Mouse (Mus musculus): Measurements from ENCODE around the gene Ybx3. TPM values are rescaled to one million over a fixed set of nuclear protein-coding genes. Genes with fewer than 3 reads are reported as not detected.

Ybx3 gene
- polyA plus RNA-seq (2012; rRNA removed): 75.0 and 77.9 TPM in 2 replicates

DNA sequence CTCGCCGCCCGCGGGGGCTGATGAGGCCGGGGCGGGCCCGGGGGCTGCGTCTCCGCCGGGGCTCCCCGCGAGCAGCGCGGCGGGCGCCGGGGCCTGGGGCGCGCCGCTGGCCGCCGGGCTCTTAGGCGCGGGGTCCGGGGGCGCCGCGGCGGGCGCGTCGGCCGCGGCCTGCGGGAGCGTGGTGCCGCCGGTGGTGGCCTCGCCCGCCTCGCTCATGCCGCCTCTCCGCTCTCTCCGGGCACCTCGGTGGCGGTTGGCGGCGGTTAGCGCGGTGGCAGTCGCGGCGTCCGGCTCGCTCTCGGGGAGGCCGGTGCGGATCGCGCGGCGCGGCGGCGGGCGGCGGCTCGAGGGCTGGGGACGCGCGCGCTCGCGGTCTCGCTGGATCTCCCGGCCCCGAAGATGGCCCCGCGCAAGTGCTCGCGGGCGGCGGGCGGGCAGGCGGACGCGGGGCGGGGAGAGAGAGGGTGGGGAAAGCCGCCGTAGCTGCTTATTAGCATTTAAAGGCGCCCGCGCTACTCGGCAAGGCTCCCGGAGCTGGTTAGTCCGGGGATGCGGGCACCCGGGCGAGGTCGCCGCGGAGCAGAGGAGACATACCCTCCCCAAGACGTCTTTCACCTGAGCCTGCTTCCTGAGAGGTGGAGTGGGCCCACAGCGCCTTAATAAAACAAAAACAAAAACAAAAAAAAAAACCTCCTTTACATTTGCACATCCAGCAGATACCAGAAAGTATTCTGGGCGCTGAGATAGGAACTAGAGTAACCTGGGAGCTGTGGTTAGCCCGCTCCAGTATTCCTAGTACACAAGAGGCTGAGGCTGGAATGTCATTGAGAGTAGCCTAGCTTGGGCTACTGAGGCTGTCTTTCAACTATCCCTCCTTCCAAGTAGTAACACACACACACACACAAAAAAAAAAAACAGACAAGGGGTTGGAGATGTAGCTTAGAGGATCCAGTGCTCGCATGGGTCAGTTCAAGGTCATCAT, at the start of gene Ybx3:
Gene Ybx3 (minus strand): TSS at position 437 of the 982 bp plus-strand sequence.
- Histone ChIP-seq H3K27ac (ENCODE audit: insufficient read depth, low read length) (peak within 1 kb of the TSS; percentile 94), H3K4me3 (ENCODE audit: insufficient read depth, low read length) (peak within 1 kb of the TSS; percentile 46), H3K4me1 (ENCODE audit: control insufficient read depth, insufficient read depth, low read length) (peaks cover 2% of the 10 kb centered on the region; the same call in 1 of the 2 replicates)
- TF ChIP-seq CTCF (IDR thresholded peaks at IDR 0.05; ENCODE audit: extremely low read depth, insufficient read depth, low read length): no peak

DNA sequence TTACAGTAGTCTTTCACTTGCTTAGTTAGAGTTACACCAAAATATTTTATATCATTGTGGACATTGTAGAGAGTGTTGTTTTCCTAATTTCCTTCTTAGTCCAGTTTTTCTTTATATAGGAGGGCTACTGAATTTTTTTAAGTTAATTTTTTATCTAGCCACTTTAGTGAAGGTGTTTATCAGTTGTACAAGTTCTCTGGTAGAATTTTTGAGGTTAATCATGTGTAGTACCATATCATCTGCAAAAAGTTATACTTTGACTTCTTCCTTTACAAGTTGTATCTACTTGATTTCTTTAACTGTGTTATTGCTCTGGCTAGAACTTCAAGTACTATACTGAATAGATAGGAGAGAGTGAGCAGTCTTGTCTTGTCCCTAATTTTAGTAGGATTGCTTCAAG, 48.4 kb upstream of the Ybx3 start:
- TF ChIP-seq POLR2A (IDR thresholded peaks at IDR 0.05; ENCODE audit: extremely low read depth, insufficient read depth, low read length): no peak
- Histone ChIP-seq H3K27ac (ENCODE audit: insufficient read depth, low read length) (no peak overlapping the region), H3K4me1 (ENCODE audit: control insufficient read depth, insufficient read depth, low read length) (no peaks in the 10 kb centered on the region), H3K4me3 (ENCODE audit: insufficient read depth, low read length) (no peak overlapping the region)

DNA sequence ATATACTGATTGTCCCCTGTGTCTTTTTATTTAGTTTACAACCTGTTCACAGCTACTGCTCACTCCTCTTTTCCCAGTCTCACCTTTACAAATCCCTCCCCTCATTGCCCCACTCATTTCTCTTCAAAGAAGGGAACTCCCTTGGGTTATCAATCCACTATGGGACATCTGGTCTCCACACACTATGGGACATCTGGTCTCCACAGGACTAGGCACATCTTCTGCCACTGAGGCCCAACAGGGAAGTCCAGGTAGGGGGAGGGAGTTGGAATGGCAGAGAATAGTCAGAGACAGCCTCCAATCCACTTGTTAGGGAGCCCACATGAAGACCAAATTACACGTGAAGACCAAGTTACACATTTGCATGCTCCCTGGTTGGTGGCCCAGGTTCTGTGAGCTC, 45.8 kb upstream of the Ybx3 start:
- TF ChIP-seq CTCF (IDR thresholded peaks at IDR 0.05; ENCODE audit: extremely low read depth, insufficient read depth, low read length): no peak
- no peak for TF ChIP-seq POLR2A (IDR thresholded peaks at IDR 0.05; ENCODE audit: extremely low read depth, insufficient read depth, low read length)
- no peak overlapping the region for H3K27ac ChIP-seq (ENCODE audit: insufficient read depth, low read length)
- H3K4me3 ChIP-seq (ENCODE audit: insufficient read depth, low read length): no peak overlapping the region
- no peaks in the 10 kb centered on the region for H3K4me1 ChIP-seq (ENCODE audit: control insufficient read depth, insufficient read depth, low read length)

DNA sequence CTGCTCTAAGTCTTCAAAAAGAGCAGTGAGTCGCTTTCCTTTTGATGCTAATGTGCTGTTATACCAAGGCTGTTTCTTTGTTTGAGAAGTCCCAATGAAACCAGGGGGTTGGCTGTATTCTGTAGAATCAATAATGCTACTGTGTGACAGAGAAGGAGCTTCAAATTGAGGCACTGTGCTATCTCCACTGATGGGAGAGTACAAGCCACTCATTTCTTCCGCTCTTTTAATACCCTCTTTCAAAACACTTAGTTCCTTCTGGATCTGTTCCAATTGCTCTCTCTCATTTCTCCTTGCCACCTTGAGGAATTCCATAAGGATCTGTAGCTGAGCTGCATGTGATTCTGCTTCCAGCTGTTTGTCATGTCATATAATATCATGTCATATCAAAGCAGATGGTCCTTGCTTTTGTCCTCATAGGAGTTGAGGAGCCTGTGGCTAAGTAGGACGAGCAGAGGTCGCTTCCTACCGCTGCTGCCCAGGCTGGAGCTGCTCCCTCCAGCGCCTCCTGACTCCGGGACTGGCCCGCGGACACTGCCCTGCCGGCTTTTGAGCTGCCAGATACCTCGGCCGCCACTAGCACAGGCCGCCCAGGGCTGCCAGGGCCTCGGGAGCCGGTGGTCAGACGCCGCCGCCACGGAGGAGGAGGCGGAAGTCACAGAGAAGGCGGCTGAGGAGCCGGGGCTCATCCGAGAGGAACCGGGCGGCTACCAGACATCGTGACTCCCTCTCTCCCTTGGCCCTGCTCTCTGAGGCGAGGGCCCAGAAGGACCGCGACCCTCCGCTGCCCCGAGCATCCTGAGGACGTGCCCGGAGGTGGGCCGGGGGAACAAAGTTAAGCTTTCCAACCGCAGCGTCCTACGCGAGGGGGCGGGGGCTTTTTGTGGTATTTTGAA, 45.1 kb upstream of the Ybx3 start:
- Histone ChIP-seq H3K27ac (ENCODE audit: insufficient read depth, low read length) (no peak overlapping the region), H3K4me3 (ENCODE audit: insufficient read depth, low read length) (0 out of 2 replicates have a peak overlapping the region, but pooled peaks have one; percentile 26), H3K4me1 (ENCODE audit: control insufficient read depth, insufficient read depth, low read length) (no peaks in the 10 kb centered on the region)
- TF ChIP-seq POLR2A (IDR thresholded peaks at IDR 0.05; ENCODE audit: extremely low read depth, insufficient read depth, low read length) (no peak), CTCF (IDR thresholded peaks at IDR 0.05; ENCODE audit: extremely low read depth, insufficient read depth, low read length) (no peak)

DNA sequence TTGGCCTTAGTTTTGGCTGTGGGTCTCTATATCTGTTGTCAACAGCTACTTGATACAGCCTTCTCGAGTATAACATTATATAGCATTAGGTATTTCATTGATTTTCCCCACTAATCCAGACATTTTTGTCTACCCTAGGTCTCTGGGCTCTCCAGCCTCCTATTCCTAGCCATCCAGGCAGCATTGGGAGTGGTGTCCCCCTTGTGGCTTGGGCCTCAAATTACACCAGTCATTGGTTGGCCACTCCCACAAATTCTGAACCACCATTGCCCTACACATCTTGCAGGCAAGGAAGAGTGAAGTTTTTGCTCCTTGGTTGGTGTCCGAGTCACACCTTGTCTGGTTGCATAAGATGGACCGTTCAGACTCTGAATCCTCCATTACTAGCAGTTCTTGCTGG, 33.3 kb upstream of the Ybx3 start:
- no peak overlapping the region for H3K27ac ChIP-seq (ENCODE audit: insufficient read depth, low read length)
- H3K4me1 ChIP-seq (ENCODE audit: control insufficient read depth, insufficient read depth, low read length): no peaks in the 10 kb centered on the region; the same call in 1 of the 2 replicates
- TF ChIP-seq CTCF (IDR thresholded peaks at IDR 0.05; ENCODE audit: extremely low read depth, insufficient read depth, low read length) (peak; percentile 50; the same call in 1 of the 2 replicates), POLR2A (IDR thresholded peaks at IDR 0.05; ENCODE audit: extremely low read depth, insufficient read depth, low read length) (no peak)
- H3K4me3 ChIP-seq (ENCODE audit: insufficient read depth, low read length): no peak overlapping the region

DNA sequence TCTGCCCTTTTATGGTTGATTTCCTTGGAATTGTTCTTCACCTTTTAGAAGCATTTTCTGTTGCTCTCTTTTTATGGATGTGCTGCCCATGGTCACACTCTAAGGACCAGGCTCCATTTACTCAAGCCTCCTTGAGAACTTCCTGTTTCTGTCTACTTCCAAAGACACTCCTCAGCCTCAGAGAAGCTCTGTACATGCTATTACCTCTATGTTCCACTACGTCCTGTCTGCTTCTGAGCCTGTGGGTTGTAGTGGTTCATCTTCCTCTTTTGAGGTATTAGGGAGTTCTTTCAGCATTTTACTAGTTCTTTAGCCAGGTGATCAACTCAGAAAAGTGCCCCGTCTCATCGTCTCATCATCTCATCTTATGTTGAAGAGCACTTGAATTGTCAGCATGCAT, 31.3 kb upstream of the Ybx3 start:
- Histone ChIP-seq H3K4me1 (ENCODE audit: control insufficient read depth, insufficient read depth, low read length) (no peaks in the 10 kb centered on the region; the same call in 1 of the 2 replicates), H3K27ac (ENCODE audit: insufficient read depth, low read length) (no peak overlapping the region), H3K4me3 (ENCODE audit: insufficient read depth, low read length) (no peak overlapping the region)
- TF ChIP-seq POLR2A (IDR thresholded peaks at IDR 0.05; ENCODE audit: extremely low read depth, insufficient read depth, low read length) (no peak), CTCF (IDR thresholded peaks at IDR 0.05; ENCODE audit: extremely low read depth, insufficient read depth, low read length) (no peak)

DNA sequence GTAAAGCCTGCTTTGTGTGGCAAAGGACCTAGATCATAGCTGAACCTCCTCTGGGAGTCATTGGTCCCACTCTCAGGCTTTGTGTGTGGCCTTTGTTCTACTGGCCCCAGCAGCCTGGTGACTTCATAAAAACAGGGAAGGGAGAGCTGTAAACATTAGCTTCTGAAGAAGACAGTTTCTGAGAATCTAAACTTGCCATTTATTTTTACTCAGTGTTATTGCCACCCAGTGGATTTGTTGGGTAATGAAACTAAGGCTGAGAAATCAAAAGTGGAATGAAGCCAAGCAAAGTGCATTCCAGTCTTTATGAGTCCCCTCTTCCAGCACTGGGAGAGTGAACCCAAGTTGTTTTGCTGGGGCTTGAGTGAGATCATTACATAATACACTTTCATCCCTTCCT, 30.5 kb upstream of the Ybx3 start:
- no peaks in the 10 kb centered on the region; the same call in 1 of the 2 replicates for H3K4me1 ChIP-seq (ENCODE audit: control insufficient read depth, insufficient read depth, low read length)
- H3K27ac ChIP-seq (ENCODE audit: insufficient read depth, low read length): no peak overlapping the region
- TF ChIP-seq CTCF (IDR thresholded peaks at IDR 0.05; ENCODE audit: extremely low read depth, insufficient read depth, low read length) (peak; percentile 34; the same call in 1 of the 2 replicates), POLR2A (IDR thresholded peaks at IDR 0.05; ENCODE audit: extremely low read depth, insufficient read depth, low read length) (no peak)
- no peak overlapping the region for H3K4me3 ChIP-seq (ENCODE audit: insufficient read depth, low read length)

DNA sequence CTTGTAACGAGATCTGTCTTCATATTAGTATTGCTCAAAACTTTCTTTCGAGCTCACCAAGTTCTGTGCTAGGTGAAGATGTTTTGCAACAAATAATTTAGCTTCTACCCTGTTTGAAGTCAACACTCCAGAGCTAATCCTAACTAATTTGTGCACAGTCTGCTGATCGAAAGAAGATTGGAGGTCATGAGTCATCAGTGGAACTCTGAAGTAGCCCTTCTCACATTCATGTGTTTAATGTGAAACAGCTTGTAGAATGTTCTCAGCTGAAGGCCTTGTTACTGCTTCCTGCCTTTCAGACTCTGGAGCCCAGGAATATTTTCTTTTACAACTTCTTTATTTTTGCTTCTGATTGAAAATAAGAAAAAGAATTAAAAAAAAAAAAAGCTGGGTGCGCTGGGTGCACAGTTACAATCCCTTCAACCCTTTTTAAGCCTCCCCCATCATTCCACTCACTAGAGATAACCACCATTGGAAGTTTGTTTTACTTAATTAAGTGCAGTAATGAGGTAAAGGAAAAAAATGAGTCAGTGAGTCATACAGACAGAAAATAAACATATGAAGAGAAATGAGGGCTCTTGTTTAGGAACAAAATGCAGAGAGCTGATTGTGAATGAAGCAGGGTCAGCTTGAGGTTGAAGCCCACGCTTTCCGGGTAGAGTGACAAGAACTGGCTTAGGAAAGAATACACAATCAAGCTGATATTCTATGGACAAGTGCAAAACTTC, 23.0 kb upstream of the Ybx3 start:
- no peak overlapping the region for H3K4me3 ChIP-seq (ENCODE audit: insufficient read depth, low read length)

DNA sequence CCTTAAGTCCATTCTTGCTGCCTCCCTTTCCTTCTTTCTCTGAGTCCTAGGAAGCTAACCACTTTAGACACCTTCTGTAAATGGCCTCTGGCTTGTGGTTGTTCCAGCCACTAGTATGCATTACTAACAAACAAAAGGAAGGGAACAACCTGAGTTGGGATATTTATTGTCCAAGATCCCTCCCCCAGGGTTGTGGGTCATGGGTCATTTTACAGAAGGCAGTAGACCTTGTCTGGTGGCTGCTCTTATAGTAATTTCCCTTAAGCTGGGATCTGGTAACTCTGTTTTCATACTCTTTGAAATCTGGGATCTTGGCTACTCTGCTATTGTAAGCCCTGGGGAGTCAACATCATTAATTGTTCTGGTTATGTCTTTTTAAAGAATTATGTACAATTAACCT, 18.7 kb upstream of the Ybx3 start:
- no peak for TF ChIP-seq CTCF (IDR thresholded peaks at IDR 0.05; ENCODE audit: extremely low read depth, insufficient read depth, low read length)
- no peak for TF ChIP-seq POLR2A (IDR thresholded peaks at IDR 0.05; ENCODE audit: extremely low read depth, insufficient read depth, low read length)
- Histone ChIP-seq H3K27ac (ENCODE audit: insufficient read depth, low read length) (no peak overlapping the region), H3K4me3 (ENCODE audit: insufficient read depth, low read length) (no peak overlapping the region), H3K4me1 (ENCODE audit: control insufficient read depth, insufficient read depth, low read length) (peaks cover 2% of the 10 kb centered on the region; the same call in 1 of the 2 replicates)

More for the DNA sequence above, 23.0 kb upstream of the Ybx3 start:
- no peak for TF ChIP-seq CTCF (IDR thresholded peaks at IDR 0.05; ENCODE audit: extremely low read depth, insufficient read depth, low read length)
- TF ChIP-seq POLR2A (IDR thresholded peaks at IDR 0.05; ENCODE audit: extremely low read depth, insufficient read depth, low read length): no peak
- no peak overlapping the region for H3K27ac ChIP-seq (ENCODE audit: insufficient read depth, low read length)
- no peaks in the 10 kb centered on the region for H3K4me1 ChIP-seq (ENCODE audit: control insufficient read depth, insufficient read depth, low read length)
